Mouse (Mus musculus): ENCODE data around the gene Supt3. TPM values are rescaled to one million over a fixed set of nuclear protein-coding genes. Genes with fewer than 3 reads are reported as not detected.

Supt3 gene
- polyA plus RNA-seq, 1 experiment from 2014 or later: 27.0 TPM

- Histone ChIP-seq H3K4me2 (replicated peaks; ENCODE audit: low read depth, low read length) (peak overlapping the region; percentile 28; the same call in 1 of the 2 replicates), H3K27ac (ENCODE audit: low read length) (no peak overlapping the region), H3K27me3 (ENCODE audit: control insufficient read depth, insufficient read depth, low read length) (peaks cover 30% of the 10 kb centered on the region), H3K36me3 (ENCODE audit: control insufficient read depth, insufficient read depth, low read length) (no peaks in the 10 kb centered on the region), H3K4me3 (ENCODE audit: low read depth, low read length) (peak overlapping the region; percentile 6; the same call in 1 of the 2 replicates), H3K4me1 (ENCODE audit: control insufficient read depth, insufficient read depth, low read length) (peaks cover 11% of the 10 kb centered on the region; the same call in 1 of the 2 replicates), H3K9me3 (ENCODE audit: control insufficient read depth, low read depth, low read length) (no peaks in the 10 kb centered on the region), H3K9ac (replicated peaks; ENCODE audit: low read depth, low read length) (no peak overlapping the region)
- no peak for ATAC-seq (ENCODE audit: insufficient number of reproducible peaks, insufficient read depth, low FRiP score, low read depth)
- 1% methylated on average over 33 of the region's 33 CpGs for WGBS
Observed at GRCm38 (mm10) chr17:44737275-44738120, 39.5 kb upstream of the Supt3 start.

DNA sequence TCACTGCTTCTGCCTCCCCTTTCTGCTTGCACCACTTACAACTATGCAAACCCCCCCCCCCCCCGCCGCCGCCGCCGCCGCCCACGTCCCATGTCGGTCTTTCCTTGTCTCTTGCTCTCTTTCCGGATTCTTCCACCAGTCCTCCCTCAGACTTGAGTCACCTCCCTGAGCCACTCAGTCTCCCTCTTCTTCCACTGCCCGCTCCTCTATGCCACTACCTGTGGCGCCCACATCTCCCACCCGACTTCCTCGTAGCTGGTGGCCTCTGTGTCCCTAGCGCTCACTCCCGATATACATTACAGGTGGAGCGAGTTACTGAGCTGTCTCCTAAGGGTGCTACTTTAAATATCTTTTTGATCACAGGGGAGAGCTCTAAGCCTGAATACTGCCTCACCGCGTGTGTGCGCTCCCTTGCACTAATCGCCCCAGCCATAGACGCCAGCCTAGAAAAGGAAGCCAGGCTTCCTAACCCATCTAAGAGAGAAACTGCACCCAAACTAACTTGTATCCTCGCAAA is 38.8 kb upstream of the Supt3 start:
- ATAC-seq (ENCODE audit: insufficient number of reproducible peaks, insufficient read depth, low FRiP score, low read depth): no peak
- Histone ChIP-seq H3K9me3 (ENCODE audit: control insufficient read depth, low read depth, low read length) (no peaks in the 10 kb centered on the region), H3K27ac (ENCODE audit: low read length) (no peak overlapping the region), H3K4me1 (ENCODE audit: control insufficient read depth, insufficient read depth, low read length) (peaks cover 11% of the 10 kb centered on the region; the same call in 1 of the 2 replicates), H3K4me2 (replicated peaks; ENCODE audit: low read depth, low read length) (peak overlapping the region; percentile 28; the same call in 1 of the 2 replicates), H3K9ac (replicated peaks; ENCODE audit: low read depth, low read length) (no peak overlapping the region), H3K27me3 (ENCODE audit: control insufficient read depth, insufficient read depth, low read length) (peaks cover 28% of the 10 kb centered on the region), H3K36me3 (ENCODE audit: control insufficient read depth, insufficient read depth, low read length) (no peaks in the 10 kb centered on the region), H3K4me3 (ENCODE audit: low read depth, low read length) (peak overlapping the region; percentile 6; the same call in 1 of the 2 replicates)
- WGBS: 2% methylated on average over 21 of the region's 22 CpGs

- Histone ChIP-seq H3K4me3 (ENCODE audit: low read depth, low read length) (no peak overlapping the region), H3K27ac (ENCODE audit: low read length) (no peak overlapping the region), H3K9me3 (ENCODE audit: control insufficient read depth, low read depth, low read length) (no peaks in the 10 kb centered on the region), H3K9ac (replicated peaks; ENCODE audit: low read depth, low read length) (no peak overlapping the region), H3K36me3 (ENCODE audit: control insufficient read depth, insufficient read depth, low read length) (no peaks in the 10 kb centered on the region), H3K4me1 (ENCODE audit: control insufficient read depth, insufficient read depth, low read length) (peaks cover 4% of the 10 kb centered on the region; the same call in 1 of the 2 replicates), H3K27me3 (ENCODE audit: control insufficient read depth, insufficient read depth, low read length) (peaks cover 10% of the 10 kb centered on the region), H3K4me2 (replicated peaks; ENCODE audit: low read depth, low read length) (no peak overlapping the region)
- no peak for ATAC-seq (ENCODE audit: insufficient number of reproducible peaks, insufficient read depth, low FRiP score, low read depth)
- 86% methylated on average over 9 of the region's 9 CpGs for WGBS
Observed at GRCm38 (mm10) chr17:44742246-44742645, 34.7 kb upstream of the Supt3 start.

DNA sequence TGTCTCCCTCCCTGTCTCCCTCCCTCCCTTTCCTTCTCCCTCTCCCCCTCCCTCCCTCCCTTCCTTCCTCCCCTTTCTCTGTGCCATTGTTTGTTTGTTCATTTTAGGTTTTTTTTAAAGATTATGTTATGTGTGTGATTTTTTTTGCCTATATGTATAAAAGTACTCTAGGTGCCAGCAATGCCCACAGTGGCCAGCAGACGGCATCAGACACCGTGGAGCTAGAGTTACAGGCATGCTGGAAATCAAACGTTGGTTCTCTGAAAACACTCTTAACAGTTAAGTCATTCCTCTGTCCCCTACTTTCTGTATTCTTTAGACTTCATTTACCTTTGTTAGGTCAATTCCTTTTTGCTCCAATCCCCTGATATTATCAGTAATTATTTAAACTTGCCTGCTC is 33.2 kb upstream of the Supt3 start:
- H3K36me3 ChIP-seq (ENCODE audit: control insufficient read depth, insufficient read depth, low read length): no peaks in the 10 kb centered on the region
- ATAC-seq (ENCODE audit: insufficient number of reproducible peaks, insufficient read depth, low FRiP score, low read depth): no peak

DNA sequence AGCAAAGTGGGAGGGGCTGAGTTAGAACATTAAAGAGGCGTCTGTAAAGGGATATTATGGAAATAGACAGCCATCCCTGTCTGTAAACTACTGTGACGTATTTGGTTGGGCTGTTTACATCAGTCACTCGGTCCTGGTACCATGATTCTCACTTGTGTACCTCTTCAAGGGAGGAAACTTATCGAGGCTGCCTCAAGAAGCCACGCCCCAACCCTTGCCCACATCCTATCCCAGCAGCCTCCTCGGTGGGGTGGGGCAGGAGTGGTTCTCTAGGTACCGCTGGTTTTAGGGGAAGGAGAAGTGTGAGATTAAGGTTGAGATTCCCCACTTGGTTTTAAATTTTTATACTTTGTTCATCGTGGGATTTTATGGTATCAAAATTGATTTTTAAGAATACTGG is 31.6 kb upstream of the Supt3 start:
- no peak overlapping the region for H3K27ac ChIP-seq (ENCODE audit: low read length)
- WGBS: 85% methylated on average over 8 of the region's 8 CpGs
- H3K4me2 ChIP-seq (replicated peaks; ENCODE audit: low read depth, low read length): no peak overlapping the region
- H3K9me3 ChIP-seq (ENCODE audit: control insufficient read depth, low read depth, low read length): no peaks in the 10 kb centered on the region
- H3K27me3 ChIP-seq (ENCODE audit: control insufficient read depth, insufficient read depth, low read length): no peaks in the 10 kb centered on the region
- no peak overlapping the region for H3K9ac ChIP-seq (replicated peaks; ENCODE audit: low read depth, low read length)
- H3K4me1 ChIP-seq (ENCODE audit: control insufficient read depth, insufficient read depth, low read length): no peaks in the 10 kb centered on the region
- H3K4me3 ChIP-seq (ENCODE audit: low read depth, low read length): no peak overlapping the region
- no peaks in the 10 kb centered on the region for H3K36me3 ChIP-seq (ENCODE audit: control insufficient read depth, insufficient read depth, low read length)
- ATAC-seq (ENCODE audit: insufficient number of reproducible peaks, insufficient read depth, low FRiP score, low read depth): no peak

More for the DNA sequence above, 33.2 kb upstream of the Supt3 start:
- WGBS: 49% methylated on average over 3 of the region's 3 CpGs
- Histone ChIP-seq H3K27me3 (ENCODE audit: control insufficient read depth, insufficient read depth, low read length) (0 out of 2 replicates have a peak, but pooled peaks cover under 1% of the 10 kb centered on the region), H3K4me2 (replicated peaks; ENCODE audit: low read depth, low read length) (no peak overlapping the region), H3K27ac (ENCODE audit: low read length) (no peak overlapping the region), H3K4me1 (ENCODE audit: control insufficient read depth, insufficient read depth, low read length) (no peaks in the 10 kb centered on the region), H3K4me3 (ENCODE audit: low read depth, low read length) (no peak overlapping the region), H3K9me3 (ENCODE audit: control insufficient read depth, low read depth, low read length) (no peaks in the 10 kb centered on the region), H3K9ac (replicated peaks; ENCODE audit: low read depth, low read length) (no peak overlapping the region)

GRCm38 (mm10) chr17:44766318-44766717 is 10.6 kb upstream of the Supt3 start:
- Histone ChIP-seq H3K9me3 (ENCODE audit: control insufficient read depth, low read depth, low read length) (no peaks in the 10 kb centered on the region), H3K27me3 (ENCODE audit: control insufficient read depth, insufficient read depth, low read length) (no peaks in the 10 kb centered on the region), H3K4me1 (ENCODE audit: control insufficient read depth, insufficient read depth, low read length) (no peaks in the 10 kb centered on the region), H3K36me3 (ENCODE audit: control insufficient read depth, insufficient read depth, low read length) (no peaks in the 10 kb centered on the region), H3K4me3 (ENCODE audit: low read depth, low read length) (no peak overlapping the region), H3K27ac (ENCODE audit: low read length) (no peak overlapping the region), H3K9ac (replicated peaks; ENCODE audit: low read depth, low read length) (no peak overlapping the region), H3K4me2 (replicated peaks; ENCODE audit: low read depth, low read length) (no peak overlapping the region)
- WGBS: 86% methylated on average over 11 of the region's 11 CpGs
- ATAC-seq (ENCODE audit: insufficient number of reproducible peaks, insufficient read depth, low FRiP score, low read depth): no peak

DNA sequence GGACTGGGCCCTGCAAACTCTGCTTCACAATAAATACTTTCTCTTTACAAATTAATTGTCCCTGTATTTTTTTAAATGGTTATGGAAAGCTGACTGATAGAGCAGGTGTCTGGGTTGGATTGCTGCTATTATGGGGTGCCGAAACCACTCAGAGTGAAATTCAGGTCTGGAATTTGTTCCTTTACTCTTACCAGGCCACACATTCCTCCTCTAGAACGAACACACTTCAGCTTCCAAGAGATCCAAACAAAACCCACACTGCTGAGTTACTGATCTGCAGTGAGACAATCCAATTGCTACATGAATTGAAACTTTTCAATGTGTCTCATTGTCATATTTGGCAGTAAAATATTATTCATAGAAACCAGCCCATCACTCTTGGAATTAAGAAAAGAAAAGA is 10.0 kb upstream of the Supt3 start:
- whole genome bisulfite sequencing: 63% methylated on average over 2 of the region's 2 CpGs

GRCm38 (mm10) chr17:44767375-44767774 is 9.6 kb upstream of the Supt3 start:
- H3K9me3 ChIP-seq (ENCODE audit: control insufficient read depth, low read depth, low read length): no peaks in the 10 kb centered on the region
- ATAC-seq (ENCODE audit: insufficient number of reproducible peaks, insufficient read depth, low FRiP score, low read depth): peak; percentile 72
- H3K4me2 ChIP-seq (replicated peaks; ENCODE audit: low read depth, low read length): no peak overlapping the region
- H3K9ac ChIP-seq (replicated peaks; ENCODE audit: low read depth, low read length): no peak overlapping the region
- H3K4me3 ChIP-seq (ENCODE audit: low read depth, low read length): no peak overlapping the region
- no peaks in the 10 kb centered on the region for H3K4me1 ChIP-seq (ENCODE audit: control insufficient read depth, insufficient read depth, low read length)
- H3K27ac ChIP-seq (ENCODE audit: low read length): no peak overlapping the region
- no peaks in the 10 kb centered on the region for H3K36me3 ChIP-seq (ENCODE audit: control insufficient read depth, insufficient read depth, low read length)
- 61% methylated on average over 1 of the region's 1 CpGs for WGBS
- no peaks in the 10 kb centered on the region for H3K27me3 ChIP-seq (ENCODE audit: control insufficient read depth, insufficient read depth, low read length)

More for the DNA sequence above, 10.0 kb upstream of the Supt3 start:
- H3K4me3 ChIP-seq (ENCODE audit: low read depth, low read length): no peak overlapping the region
- no peaks in the 10 kb centered on the region for H3K36me3 ChIP-seq (ENCODE audit: control insufficient read depth, insufficient read depth, low read length)
- H3K4me1 ChIP-seq (ENCODE audit: control insufficient read depth, insufficient read depth, low read length): no peaks in the 10 kb centered on the region
- no peak overlapping the region for H3K27ac ChIP-seq (ENCODE audit: low read length)
- H3K9me3 ChIP-seq (ENCODE audit: control insufficient read depth, low read depth, low read length): no peaks in the 10 kb centered on the region
- no peak for ATAC-seq (ENCODE audit: insufficient number of reproducible peaks, insufficient read depth, low FRiP score, low read depth)
- no peak overlapping the region for H3K9ac ChIP-seq (replicated peaks; ENCODE audit: low read depth, low read length)
- no peak overlapping the region for H3K4me2 ChIP-seq (replicated peaks; ENCODE audit: low read depth, low read length)
- H3K27me3 ChIP-seq (ENCODE audit: control insufficient read depth, insufficient read depth, low read length): no peaks in the 10 kb centered on the region

Measured in stomach, embryonic 14.5 days (tissue).